Mouse (Mus musculus) C2C12 (cell line): ENCODE measurements around the gene Gm37240. TPM values are rescaled to one million over a fixed set of nuclear protein-coding genes. Genes with fewer than 3 reads are reported as not detected.
"Not testable (repeated sequence)": the region's sequence is repeated elsewhere in the genome, so short reads cannot be mapped to it uniquely, and the experiment has no call there.

Experiments
- H3K27me3 ChIP-seq: one replicate; pipeline ENCODE4 v1.6.1; 2011; ENCODE audit not compliant: control insufficient read depth, insufficient read depth, insufficient read length
- H3K36me3 ChIP-seq: one replicate; pipeline ENCODE4 v1.6.1; 2011; ENCODE audit not compliant: control insufficient read depth, insufficient read depth
- H3K4me3 ChIP-seq: one replicate; pipeline ENCODE4 v1.5.1; 2011; ENCODE audit warnings: mild to moderate bottlenecking, control low read depth; ENCODE audit not compliant: poor library complexity, insufficient read depth, severe bottlenecking
- H3K79me2 ChIP-seq: one replicate; pipeline ENCODE4 v1.6.1; 2011; ENCODE audit not compliant: control insufficient read depth, insufficient read depth
- H3K79me3 ChIP-seq: one replicate; pipeline ENCODE4 v1.6.1; 2011; ENCODE audit warnings: low read depth, control low read depth
- H3ac ChIP-seq: one replicate; pipeline ENCODE3; 2011; ENCODE audit warnings: low read depth; ENCODE audit not compliant: control insufficient read depth, insufficient read length
- CEBPB ChIP-seq: IDR thresholded peaks from one replicate; pipeline ENCODE4 v1.6.1; 2011; ENCODE audit warnings: low read depth, mild to moderate bottlenecking, control low read depth, moderate library complexity
- CTCF ChIP-seq: IDR thresholded peaks from one replicate; pipeline ENCODE4 v1.5.1; 2011; ENCODE audit not compliant: control insufficient read depth, insufficient read depth, insufficient read length
- FOSL1 ChIP-seq: IDR thresholded peaks from one replicate; pipeline ENCODE4 v1.8.0; 2011; ENCODE audit warnings: mild to moderate bottlenecking, low read length; ENCODE audit not compliant: poor library complexity, insufficient read depth, severe bottlenecking
- MAX ChIP-seq: IDR thresholded peaks from one replicate; pipeline ENCODE4 v1.6.1; 2011; ENCODE audit warnings: mild to moderate bottlenecking, control low read depth
- MYOD1 ChIP-seq: IDR thresholded peaks from one replicate; pipeline ENCODE4 v1.6.1; 2011; ENCODE audit warnings: low read depth; ENCODE audit not compliant: control insufficient read depth, insufficient read length
- MYOG ChIP-seq: IDR thresholded peaks from one replicate; pipeline ENCODE4 v1.6.1; 2011; ENCODE audit not compliant: control insufficient read depth, insufficient read length; ENCODE audit errors: extremely low read depth
- USF1 ChIP-seq: IDR thresholded peaks from one replicate; pipeline ENCODE4 v1.6.1; 2011; ENCODE audit warnings: low read depth, mild to moderate bottlenecking, control low read depth, moderate library complexity
- polyA plus RNA-seq: library from polyadenylated mRNA; unstranded; fragments of >200 nt; fragmentation: generic; extraction: Trizol; gene quantifications from one replicate; pipeline ENCODE4 v1.2.1, GENCODE M21; 2012; ENCODE audit warnings: missing spikeins

Gm37240 gene
- polyA plus RNA-seq, 1 experiment = 7.3 TPM

- no peak overlapping the region for H3ac ChIP-seq
- TF ChIP-seq CEBPB (no peak), CTCF (no peak), FOSL1 (no peak), MAX (no peak), MYOD1 (no peak), USF1 (no peak), MYOG (no peak)
- H3K79me2 ChIP-seq = peaks cover 98% of the 10 kb centered on the region
- no peaks in the 10 kb centered on the region for H3K36me3 ChIP-seq
- H3K4me3 ChIP-seq = no peak overlapping the region
- H3K79me3 ChIP-seq = peaks cover 42% of the 10 kb centered on the region
- H3K27me3 ChIP-seq = no peaks in the 10 kb centered on the region
These were observed 1317.7 kb downstream of the Gm37240 start for GRCm38 (mm10) chr3:84569587-84569986.

DNA sequence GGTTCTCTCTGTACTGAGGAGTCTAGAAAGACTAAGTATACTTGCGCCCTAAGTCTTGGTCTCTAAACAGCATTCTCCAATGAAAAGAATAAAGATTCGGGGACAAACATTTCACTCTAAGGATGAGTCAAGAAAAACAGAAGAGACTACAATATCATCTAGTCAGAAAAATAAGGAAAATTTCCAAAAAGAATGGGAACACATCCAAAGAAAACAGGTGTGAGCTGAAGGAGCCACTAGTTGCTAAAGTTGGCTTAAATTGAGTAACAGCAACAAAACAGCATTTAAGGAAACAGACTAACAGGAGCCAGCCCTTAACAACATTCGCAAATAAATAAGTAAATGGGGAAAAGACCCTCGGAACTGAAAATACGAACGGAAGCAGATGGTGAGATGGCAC is 1318.8 kb downstream of the Gm37240 start:
- Histone ChIP-seq H3K79me2 (peaks cover 98% of the 10 kb centered on the region), H3K79me3 (peaks cover 42% of the 10 kb centered on the region)
- TF ChIP-seq CTCF (no peak), MYOD1 (no peak), MYOG (no peak), USF1 (no peak), MAX (no peak), FOSL1 (no peak), CEBPB (no peak)

DNA sequence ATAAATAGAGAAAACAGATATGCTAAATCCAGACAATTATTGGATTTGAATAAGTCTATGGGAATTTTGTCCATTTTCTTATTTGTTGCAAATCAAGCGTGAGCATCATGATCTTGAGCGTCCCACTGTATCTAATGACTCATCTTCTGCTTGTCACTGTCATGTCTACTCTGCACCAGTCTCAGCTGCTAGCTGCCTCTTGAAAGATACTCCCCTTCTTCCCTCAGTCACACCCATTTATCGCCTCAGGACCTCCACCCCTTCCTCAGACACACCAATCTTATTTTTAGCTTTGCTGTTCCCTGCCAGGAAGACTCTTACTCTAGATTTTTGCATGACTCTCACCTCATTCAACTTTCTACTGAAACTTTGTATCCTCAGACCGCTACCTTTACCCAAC is 1323.9 kb downstream of the Gm37240 start:
- H3K36me3 ChIP-seq = no peaks in the 10 kb centered on the region
- peaks cover 48% of the 10 kb centered on the region for H3K79me3 ChIP-seq
- TF ChIP-seq USF1 = no peak
- no peak for TF ChIP-seq CEBPB
- no peak for TF ChIP-seq MAX
- no peak for TF ChIP-seq FOSL1
- TF ChIP-seq MYOG = no peak
- no peak for TF ChIP-seq CTCF
- TF ChIP-seq MYOD1 = no peak
- H3K79me2 ChIP-seq = peaks cover 97% of the 10 kb centered on the region
- no peaks in the 10 kb centered on the region for H3K27me3 ChIP-seq
- H3K4me3 ChIP-seq = no peak overlapping the region
- H3ac ChIP-seq = no peak overlapping the region

More for the DNA sequence above, 1318.8 kb downstream of the Gm37240 start:
- no peaks in the 10 kb centered on the region for H3K27me3 ChIP-seq
- H3ac ChIP-seq = no peak overlapping the region
- no peak overlapping the region for H3K4me3 ChIP-seq
- no peaks in the 10 kb centered on the region for H3K36me3 ChIP-seq

DNA sequence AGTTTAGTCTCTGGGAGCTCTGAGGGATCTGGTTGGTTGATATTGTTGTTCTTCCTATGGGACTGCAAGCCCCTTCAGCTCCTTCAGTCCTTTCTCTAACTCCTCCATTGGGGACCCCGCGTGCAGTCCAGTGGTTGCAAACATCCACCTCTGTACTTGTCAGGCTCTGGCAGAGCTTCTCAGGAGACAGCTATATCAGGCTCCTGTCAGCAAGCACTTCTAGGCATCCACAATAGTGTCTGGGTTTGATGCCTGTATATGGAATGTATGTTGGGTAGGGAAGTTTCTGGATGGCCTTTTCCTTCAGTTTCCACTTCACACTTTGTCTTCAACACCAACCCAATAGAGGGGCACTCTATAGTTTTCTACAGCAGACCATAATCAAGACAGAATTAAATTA is 1324.4 kb downstream of the Gm37240 start:
- Histone ChIP-seq H3K79me2 (peaks cover 97% of the 10 kb centered on the region), H3K79me3 (peaks cover 46% of the 10 kb centered on the region)

DNA sequence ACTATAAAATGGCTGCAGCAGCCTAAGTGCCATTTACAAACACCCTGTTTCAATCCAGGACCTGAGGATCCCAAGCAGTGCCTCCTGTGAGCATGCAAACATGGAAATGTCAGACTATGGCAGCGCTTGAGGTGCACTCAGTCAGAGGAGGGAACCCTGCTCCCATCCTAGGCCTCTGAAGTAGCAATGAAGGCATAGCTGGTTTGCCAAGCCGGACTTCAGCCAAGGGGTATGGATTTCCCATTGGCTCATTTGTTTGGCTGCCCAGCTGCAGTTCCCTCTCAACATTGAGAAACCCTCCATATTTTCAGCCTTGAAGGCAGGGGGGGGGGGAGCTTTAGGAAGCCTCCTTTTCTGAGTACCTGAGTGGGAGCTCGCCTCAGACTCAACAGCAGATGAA is 1329.0 kb downstream of the Gm37240 start:
- Histone ChIP-seq H3K79me3 (peaks cover 46% of the 10 kb centered on the region), H3K36me3 (no peaks in the 10 kb centered on the region), H3ac (no peak overlapping the region), H3K79me2 (peaks cover 86% of the 10 kb centered on the region), H3K27me3 (no peaks in the 10 kb centered on the region), H3K4me3 (no peak overlapping the region)
- no peak for TF ChIP-seq MYOG
- TF ChIP-seq USF1 = no peak
- no peak for TF ChIP-seq CTCF
- TF ChIP-seq MAX = no peak
- no peak for TF ChIP-seq MYOD1
- TF ChIP-seq CEBPB = no peak
- TF ChIP-seq FOSL1 = no peak

More for the DNA sequence above, 1324.4 kb downstream of the Gm37240 start:
- not testable (repeated sequence) for H3K4me3 ChIP-seq, H3K27me3 ChIP-seq, H3K36me3 ChIP-seq, H3ac ChIP-seq

DNA sequence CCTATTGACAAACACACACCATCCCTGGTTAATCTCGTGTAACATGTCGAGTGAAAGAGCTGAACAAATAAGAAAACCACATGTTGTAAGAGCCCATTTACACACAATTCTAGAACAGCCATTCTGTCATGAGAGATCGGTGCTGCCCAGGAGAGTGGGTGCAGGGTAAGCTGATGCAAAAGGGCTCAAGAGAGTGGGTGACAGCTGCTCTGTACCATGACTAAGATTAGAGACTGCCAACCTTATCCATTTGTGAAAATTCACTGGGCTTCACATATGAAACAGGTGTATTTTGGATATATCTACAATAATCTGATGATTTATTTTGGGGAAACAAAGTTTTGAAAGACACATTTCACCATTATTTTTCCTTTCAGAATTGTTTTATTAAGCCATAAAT is 1331.5 kb downstream of the Gm37240 start:
- no peak for TF ChIP-seq CEBPB
- TF ChIP-seq FOSL1 = no peak
- no peak for TF ChIP-seq MYOD1
- no peak for TF ChIP-seq MYOG
- no peak for TF ChIP-seq USF1
- no peak for TF ChIP-seq CTCF
- no peak for TF ChIP-seq MAX
- Histone ChIP-seq H3K79me3 (peaks cover 42% of the 10 kb centered on the region), H3K79me2 (peaks cover 83% of the 10 kb centered on the region), H3K36me3 (no peaks in the 10 kb centered on the region), H3K27me3 (no peaks in the 10 kb centered on the region), H3ac (no peak overlapping the region), H3K4me3 (no peak overlapping the region)

GRCm38 (mm10) chr3:84547177-84547576 is 1340.1 kb downstream of the Gm37240 start:
- Histone ChIP-seq H3ac (no peak overlapping the region), H3K27me3 (no peaks in the 10 kb centered on the region), H3K79me3 (peaks cover 18% of the 10 kb centered on the region), H3K79me2 (peaks cover 38% of the 10 kb centered on the region), H3K4me3 (no peak overlapping the region), H3K36me3 (no peaks in the 10 kb centered on the region)
- no peak for TF ChIP-seq MYOG
- TF ChIP-seq FOSL1 = no peak
- TF ChIP-seq MAX = no peak
- no peak for TF ChIP-seq CTCF
- no peak for TF ChIP-seq CEBPB
- no peak for TF ChIP-seq MYOD1
- TF ChIP-seq USF1 = no peak
